Mouse (Mus musculus): ENCODE measurements around the gene Slc24a5. TPM values are rescaled to one million over a fixed set of nuclear protein-coding genes. Genes with fewer than 3 reads are reported as not detected.
A peak's percentile ranks its signal among the peaks of the same experiment; 100 is the strongest.
"Not testable (repeated sequence)": the region's sequence is repeated elsewhere in the genome, so short reads cannot be mapped to it uniquely, and the experiment has no call there.

Slc24a5 gene
- polyA plus RNA-seq, 1 experiment from 2014 or later: 2.2 TPM

DNA sequence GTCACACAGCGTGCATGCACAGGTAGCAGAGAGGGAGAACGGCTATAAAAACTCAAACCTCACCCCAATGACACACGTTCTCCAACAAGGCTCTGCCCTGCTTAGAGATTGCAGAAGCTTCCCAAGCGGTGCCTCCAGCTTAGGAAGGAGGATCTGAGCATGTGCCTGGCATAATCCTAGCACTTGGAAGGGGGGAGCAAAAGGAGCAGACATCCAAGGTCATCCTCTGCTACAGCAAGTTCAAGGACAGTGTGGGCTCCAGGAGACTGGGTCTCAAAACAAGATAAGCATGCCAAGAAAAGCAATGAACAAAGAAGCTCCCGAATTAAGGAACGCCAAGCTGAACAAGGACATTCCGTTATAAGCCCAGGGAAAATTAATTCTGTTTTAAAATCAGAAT, 6.5 kb upstream of the Slc24a5 start:
- Histone ChIP-seq H3K4me2 (no peak overlapping the region), H3K27ac (replicated peaks) (no peak overlapping the region), H3K27me3 (replicated peaks) (no peaks in the 10 kb centered on the region), H3K4me1 (0 out of 2 replicates have a peak, but pooled peaks cover 5% of the 10 kb centered on the region), H3K9me3 (no peaks in the 10 kb centered on the region), H3K4me3 (no peak overlapping the region), H3K36me3 (no peaks in the 10 kb centered on the region), H3K9ac (no peak overlapping the region)
- WGBS: 71% methylated on average over 7 of the region's 7 CpGs
- ATAC-seq (ENCODE audit: extremely low read depth, insufficient number of reproducible peaks, low FRiP score, low TSS enrichment): no peak

DNA sequence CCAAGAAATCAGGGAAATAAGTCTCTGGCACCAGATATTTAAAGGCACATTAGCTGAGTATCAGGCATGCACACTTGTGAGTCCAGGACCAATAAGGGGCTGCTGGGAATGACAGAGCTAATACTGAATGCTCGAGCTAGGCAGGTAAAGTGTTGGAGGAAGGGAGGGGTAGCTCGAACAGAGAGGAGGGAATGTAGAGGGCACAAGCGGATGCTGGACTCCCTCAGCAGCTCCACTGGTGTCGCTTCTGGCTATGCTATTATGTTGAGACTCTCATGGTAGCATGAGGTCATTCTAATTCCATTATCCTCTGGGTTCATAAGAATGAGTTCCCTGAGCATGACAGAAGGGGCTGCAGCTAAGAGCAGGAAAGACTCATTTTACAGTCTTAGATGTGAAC, 5.0 kb upstream of the Slc24a5 start:
- H3K9me3 ChIP-seq: no peaks in the 10 kb centered on the region
- ATAC-seq (ENCODE audit: extremely low read depth, insufficient number of reproducible peaks, low FRiP score, low TSS enrichment): no peak
- no peak overlapping the region for H3K4me3 ChIP-seq
- no peaks in the 10 kb centered on the region for H3K27me3 ChIP-seq (replicated peaks)
- H3K9ac ChIP-seq: no peak overlapping the region
- H3K4me1 ChIP-seq: peaks cover 7% of the 10 kb centered on the region
- no peak overlapping the region for H3K4me2 ChIP-seq
- WGBS: 47% methylated on average over 4 of the region's 4 CpGs
- H3K27ac ChIP-seq (replicated peaks): no peak overlapping the region
- H3K36me3 ChIP-seq: no peaks in the 10 kb centered on the region

DNA sequence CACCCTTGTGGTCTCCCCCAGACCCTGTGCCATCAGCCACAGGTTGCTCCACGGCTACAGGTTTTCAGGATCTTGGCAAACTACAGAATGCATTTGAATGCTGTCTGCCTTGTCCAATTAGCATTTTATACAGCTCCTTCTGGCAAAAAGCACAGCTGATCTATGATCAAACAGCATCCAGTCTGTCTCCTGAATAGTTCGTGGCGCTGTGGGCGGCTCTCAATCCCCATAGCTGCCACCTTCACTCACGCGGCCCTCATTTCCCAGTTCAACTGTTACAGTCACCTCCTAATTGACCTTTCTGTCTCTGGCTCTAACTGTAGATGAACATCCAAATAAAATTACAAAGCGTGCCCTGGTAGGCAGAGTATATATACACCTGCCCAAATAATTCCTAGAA, 551 bp upstream of the Slc24a5 start:
- Histone ChIP-seq H3K4me3 (no peak overlapping the region), H3K36me3 (no peaks in the 10 kb centered on the region), H3K9me3 (no peaks in the 10 kb centered on the region), H3K4me2 (no peak overlapping the region), H3K4me1 (peaks cover 12% of the 10 kb centered on the region), H3K27ac (replicated peaks) (no peak overlapping the region), H3K9ac (no peak overlapping the region), H3K27me3 (replicated peaks) (no peaks in the 10 kb centered on the region)
- 83% methylated on average over 7 of the region's 7 CpGs for WGBS
- no peak for ATAC-seq (ENCODE audit: extremely low read depth, insufficient number of reproducible peaks, low FRiP score, low TSS enrichment)

DNA sequence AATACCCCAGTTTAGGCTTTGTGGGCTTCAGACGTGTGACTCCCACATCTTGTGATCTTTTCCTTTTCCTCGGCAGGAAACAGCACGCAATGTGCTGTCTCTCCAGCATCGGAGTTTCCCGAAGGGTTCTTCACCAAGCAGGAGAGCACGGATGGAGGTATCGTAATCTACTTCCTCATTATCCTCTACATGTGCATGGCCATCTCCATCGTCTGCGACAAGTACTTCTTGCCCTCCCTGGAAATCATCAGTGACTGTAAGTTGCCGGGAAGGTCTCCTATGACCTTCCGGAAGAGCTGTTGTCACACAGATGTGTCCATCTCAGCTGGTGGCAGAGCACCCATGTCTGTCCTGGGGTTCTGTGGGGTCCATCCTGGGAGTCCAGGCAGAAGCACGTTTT, 772 bp downstream of the Slc24a5 start:
- Histone ChIP-seq H3K27ac (replicated peaks) (no peak overlapping the region), H3K36me3 (no peaks in the 10 kb centered on the region), H3K27me3 (replicated peaks) (no peaks in the 10 kb centered on the region), H3K9me3 (no peaks in the 10 kb centered on the region), H3K4me3 (no peak overlapping the region), H3K4me2 (no peak overlapping the region), H3K4me1 (peaks cover 18% of the 10 kb centered on the region), H3K9ac (no peak overlapping the region)
- no peak for ATAC-seq (ENCODE audit: extremely low read depth, insufficient number of reproducible peaks, low FRiP score, low TSS enrichment)
- WGBS: 78% methylated on average over 12 of the region's 12 CpGs

DNA sequence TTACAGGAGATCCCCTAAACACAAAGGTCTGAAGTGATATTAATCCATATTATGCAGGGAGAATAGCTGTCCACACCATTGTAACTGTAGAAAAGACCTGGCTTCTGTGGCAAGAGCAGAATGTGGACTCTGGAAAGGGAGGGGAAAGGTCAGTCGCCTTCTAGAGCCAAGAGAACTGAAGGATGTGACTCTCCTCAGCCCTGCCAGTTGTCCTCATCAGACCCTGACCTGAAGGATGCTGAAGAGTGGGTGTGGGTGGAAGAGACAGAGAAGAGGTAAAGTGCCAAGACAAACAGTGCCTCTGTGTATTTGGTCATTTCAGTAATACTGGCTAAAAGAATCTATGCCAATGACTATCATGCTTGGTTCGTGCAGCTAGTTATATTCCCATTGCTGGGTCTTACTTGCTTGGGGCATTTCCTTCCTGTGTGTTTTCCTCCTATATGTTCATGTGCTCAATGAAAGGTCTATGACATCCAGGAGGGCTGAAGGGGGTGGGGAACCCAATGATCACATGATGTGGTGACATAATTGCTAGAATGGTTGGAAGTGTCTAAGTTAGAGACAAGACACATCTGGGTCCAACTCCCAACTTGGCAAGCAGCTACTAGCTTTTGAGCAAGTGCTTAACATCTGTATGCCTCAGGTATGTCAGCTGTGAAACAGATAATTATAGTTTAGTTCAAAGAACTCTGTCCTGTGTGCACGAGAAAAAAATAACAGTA, 5.3 kb downstream of the Slc24a5 start:
- H3K9me3 ChIP-seq: no peaks in the 10 kb centered on the region
- H3K36me3 ChIP-seq: no peaks in the 10 kb centered on the region
- no peak overlapping the region for H3K4me3 ChIP-seq
- 71% methylated on average over 3 of the region's 3 CpGs for WGBS
- 0 out of 2 replicates have a peak overlapping the region, but pooled peaks have one; percentile 32 for H3K27ac ChIP-seq (replicated peaks)
- no peaks in the 10 kb centered on the region for H3K27me3 ChIP-seq (replicated peaks)
- H3K4me1 ChIP-seq: peaks cover 13% of the 10 kb centered on the region
- H3K4me2 ChIP-seq: no peak overlapping the region
- H3K9ac ChIP-seq: no peak overlapping the region
- ATAC-seq (ENCODE audit: extremely low read depth, insufficient number of reproducible peaks, low FRiP score, low TSS enrichment): no peak

DNA sequence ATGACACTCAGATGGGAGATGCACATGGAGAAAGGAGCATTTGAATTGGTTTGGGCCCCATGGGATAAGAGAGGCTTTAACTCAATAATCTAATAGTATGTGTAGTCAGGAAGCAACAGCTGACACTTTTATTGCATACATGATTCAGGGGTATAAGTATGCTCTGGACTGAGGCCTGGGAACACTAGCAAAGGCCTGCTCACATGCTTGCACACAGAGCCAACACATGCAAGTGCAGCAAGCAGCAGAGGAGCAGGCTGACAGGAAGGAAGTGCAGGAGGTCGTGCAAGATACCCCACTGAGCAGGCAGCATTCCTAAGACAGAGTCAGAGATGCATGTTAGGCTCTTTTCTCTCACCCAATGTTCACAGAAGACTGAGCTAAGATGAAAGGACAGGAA, 16.0 kb downstream of the Slc24a5 start:
- Histone ChIP-seq H3K4me2 (no peak overlapping the region), H3K9me3 (no peaks in the 10 kb centered on the region), H3K36me3 (peaks cover 64% of the 10 kb centered on the region), H3K4me1 (no peaks in the 10 kb centered on the region), H3K27me3 (replicated peaks) (no peaks in the 10 kb centered on the region), H3K27ac (replicated peaks) (no peak overlapping the region), H3K4me3 (no peak overlapping the region), H3K9ac (no peak overlapping the region)
- no peak for ATAC-seq (ENCODE audit: extremely low read depth, insufficient number of reproducible peaks, low FRiP score, low TSS enrichment)
- WGBS: 37% methylated on average over 1 of the region's 1 CpGs

DNA sequence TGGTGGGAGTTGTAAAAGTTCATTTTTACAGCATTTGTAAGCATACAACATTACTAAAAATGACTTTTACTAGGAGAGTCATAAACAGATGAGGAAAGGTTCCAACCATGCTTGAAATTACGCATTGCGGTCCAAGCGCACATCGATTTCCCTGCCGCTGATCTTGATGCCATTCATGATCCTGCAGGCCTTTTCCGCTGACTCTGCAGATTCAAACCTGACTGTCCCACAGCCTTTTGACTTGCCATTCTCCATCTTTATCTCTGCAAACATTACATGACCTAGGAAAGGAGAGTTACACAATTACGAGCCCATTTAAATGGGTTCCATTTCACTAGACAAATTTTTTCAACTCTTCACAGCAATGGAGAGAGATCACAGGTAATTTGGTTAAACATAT, 20.8 kb downstream of the Slc24a5 start:
- 95% methylated on average over 7 of the region's 7 CpGs for WGBS
- Histone ChIP-seq H3K4me1 (no peaks in the 10 kb centered on the region), H3K27me3 (replicated peaks) (no peaks in the 10 kb centered on the region), H3K9ac (no peak overlapping the region), H3K27ac (replicated peaks) (no peak overlapping the region), H3K4me3 (no peak overlapping the region), H3K4me2 (no peak overlapping the region), H3K36me3 (peaks cover 75% of the 10 kb centered on the region), H3K9me3 (no peaks in the 10 kb centered on the region)
- no peak for ATAC-seq (ENCODE audit: extremely low read depth, insufficient number of reproducible peaks, low FRiP score, low TSS enrichment)

DNA sequence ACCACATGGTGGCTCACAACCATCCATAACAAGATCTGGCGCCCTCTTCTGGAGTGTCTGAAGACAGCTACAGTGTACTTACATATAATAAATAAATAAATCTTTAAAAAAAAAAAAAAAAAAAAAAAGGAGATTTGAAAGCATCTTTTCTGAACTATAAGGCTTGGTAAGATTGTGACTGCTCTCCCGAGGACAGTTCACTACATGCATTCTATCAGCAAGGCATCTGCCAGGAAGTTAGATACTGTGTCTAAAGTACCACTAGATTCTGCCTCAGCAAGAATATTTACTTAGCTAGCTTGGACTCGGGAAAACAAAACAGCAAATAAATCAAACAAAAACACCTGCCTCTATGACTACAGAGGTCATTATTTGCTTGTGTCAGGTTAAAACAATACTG, 24.2 kb downstream of the Slc24a5 start:
- WGBS: 75% methylated on average over 3 of the region's 3 CpGs
- H3K4me2 ChIP-seq; H3K9me3 ChIP-seq; H3K9ac ChIP-seq; H3K27ac ChIP-seq (replicated peaks); H3K4me1 ChIP-seq; H3K27me3 ChIP-seq (replicated peaks); ATAC-seq (ENCODE audit: extremely low read depth, insufficient number of reproducible peaks, low FRiP score, low TSS enrichment); H3K4me3 ChIP-seq: not testable (repeated sequence)
- peaks cover 73% of the 10 kb centered on the region for H3K36me3 ChIP-seq

DNA sequence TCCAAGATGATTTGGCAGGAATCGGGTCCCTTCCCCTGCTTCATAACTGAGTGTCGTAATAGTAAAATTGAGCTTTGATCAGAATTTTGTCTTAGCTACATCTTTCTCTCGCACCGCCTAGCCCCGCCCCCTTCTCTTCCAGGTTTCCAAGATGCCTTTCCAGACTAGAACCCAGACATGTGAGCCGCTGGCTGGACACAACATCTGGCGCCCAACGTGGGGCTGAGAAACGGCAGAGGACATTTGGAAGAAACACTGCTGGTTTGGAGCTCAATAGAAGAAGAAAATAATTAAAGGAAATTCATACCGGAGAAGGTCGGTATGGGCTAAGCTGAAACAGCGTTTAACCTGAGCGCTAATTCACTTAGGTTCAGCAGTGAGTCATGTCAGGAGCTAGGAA, 36.6 kb downstream of the Slc24a5 start:
- H3K9me3 ChIP-seq; H3K27ac ChIP-seq (replicated peaks); H3K4me2 ChIP-seq; H3K4me1 ChIP-seq; H3K9ac ChIP-seq; H3K27me3 ChIP-seq (replicated peaks); H3K4me3 ChIP-seq; ATAC-seq (ENCODE audit: extremely low read depth, insufficient number of reproducible peaks, low FRiP score, low TSS enrichment): not testable (repeated sequence)
- H3K36me3 ChIP-seq: peaks cover 78% of the 10 kb centered on the region
- 97% methylated on average over 13 of the region's 13 CpGs for WGBS

DNA sequence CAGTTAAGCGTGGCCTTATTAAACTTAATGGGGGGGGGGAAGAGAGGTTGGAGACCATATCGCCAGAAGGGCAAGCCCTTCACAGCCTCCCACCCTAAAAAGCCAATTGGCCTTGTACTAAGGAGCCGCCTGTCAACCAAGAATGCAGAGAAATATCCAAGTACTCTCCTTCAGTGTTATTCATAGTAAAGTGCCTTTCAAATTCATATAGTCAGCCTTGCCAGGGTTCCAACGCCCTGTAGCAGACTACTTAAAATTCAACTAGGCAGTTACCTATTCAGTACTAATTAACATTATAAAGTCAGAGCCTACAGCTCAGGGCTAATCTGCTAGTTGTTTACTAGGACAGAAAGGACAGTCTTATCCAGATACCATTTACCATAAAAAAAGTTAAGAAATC, 38.6 kb downstream of the Slc24a5 start:
- 93% methylated on average over 4 of the region's 4 CpGs for WGBS
- H3K9ac ChIP-seq; ATAC-seq (ENCODE audit: extremely low read depth, insufficient number of reproducible peaks, low FRiP score, low TSS enrichment); H3K4me1 ChIP-seq; H3K4me2 ChIP-seq; H3K4me3 ChIP-seq; H3K27ac ChIP-seq (replicated peaks); H3K27me3 ChIP-seq (replicated peaks); H3K9me3 ChIP-seq: not testable (repeated sequence)
- H3K36me3 ChIP-seq: peaks cover 73% of the 10 kb centered on the region

DNA sequence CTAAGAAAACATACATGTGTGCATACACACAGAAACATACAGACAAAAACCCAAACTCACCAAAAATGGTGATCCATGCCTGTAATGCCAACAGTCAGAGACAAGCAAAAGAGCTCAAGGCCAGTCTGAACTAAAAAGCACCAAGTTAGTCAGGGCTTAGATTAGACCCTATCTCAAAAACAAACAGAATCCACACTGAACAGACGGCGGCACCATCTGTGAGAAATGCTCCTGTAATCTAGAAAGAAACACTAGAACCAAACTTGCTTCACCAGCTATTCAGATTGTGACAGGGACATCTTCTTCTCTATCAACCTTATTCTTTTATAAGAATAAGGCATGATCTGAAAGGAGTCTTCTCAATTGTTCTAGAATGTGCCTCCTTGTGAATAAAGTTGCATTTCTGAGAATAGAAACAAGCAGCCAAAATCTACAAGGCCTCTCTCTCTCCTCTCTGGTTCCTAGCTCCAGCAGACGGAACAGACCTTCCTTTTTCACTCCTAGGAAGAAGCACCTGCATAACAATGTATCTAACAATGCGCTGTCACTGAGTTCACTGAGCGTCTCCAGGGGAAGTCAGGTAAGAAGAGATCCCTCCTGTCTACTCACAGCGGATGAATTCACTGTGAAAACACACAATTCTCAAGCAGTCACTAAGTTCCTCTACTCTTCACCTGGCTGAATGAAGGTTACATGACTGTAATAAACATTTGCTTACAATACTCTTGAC, 51.6 kb downstream of the Slc24a5 start:
- H3K4me3 ChIP-seq: no peak overlapping the region
- peaks cover 18% of the 10 kb centered on the region for H3K36me3 ChIP-seq
- no peak for ATAC-seq (ENCODE audit: extremely low read depth, insufficient number of reproducible peaks, low FRiP score, low TSS enrichment)
- no peak overlapping the region for H3K4me2 ChIP-seq
- peaks cover 38% of the 10 kb centered on the region for H3K4me1 ChIP-seq
- WGBS: 54% methylated on average over 6 of the region's 6 CpGs
- no peaks in the 10 kb centered on the region for H3K9me3 ChIP-seq
- H3K27me3 ChIP-seq (replicated peaks): no peaks in the 10 kb centered on the region
- no peak overlapping the region for H3K9ac ChIP-seq
- peak overlapping the region; percentile 15; the same call in 1 of the 2 replicates for H3K27ac ChIP-seq (replicated peaks)

DNA sequence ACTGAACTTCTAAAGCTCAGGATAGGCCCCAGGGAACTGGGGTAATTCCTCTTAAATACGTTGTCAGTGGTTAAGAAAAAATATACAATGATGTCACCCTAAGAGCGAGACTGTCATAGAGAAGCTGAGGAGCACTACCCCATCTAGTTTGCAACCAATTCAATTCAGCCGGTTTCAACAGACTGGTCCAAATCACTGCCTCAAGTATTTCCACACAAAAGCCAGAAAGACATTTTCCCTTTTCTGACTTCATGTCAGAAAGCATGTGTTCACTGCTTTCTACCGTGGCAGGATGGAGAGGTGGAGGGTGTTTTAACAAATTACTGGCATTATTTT, 54.3 kb downstream of the Slc24a5 start:
- Histone ChIP-seq H3K9ac (peak overlapping the region; percentile 99), H3K27me3 (replicated peaks) (no peaks in the 10 kb centered on the region), H3K27ac (replicated peaks) (peak overlapping the region; percentile 87), H3K36me3 (no peaks in the 10 kb centered on the region), H3K4me3 (peak overlapping the region; percentile 86), H3K9me3 (no peaks in the 10 kb centered on the region), H3K4me1 (peaks cover 38% of the 10 kb centered on the region), H3K4me2 (peak overlapping the region; percentile 79)
- ATAC-seq (ENCODE audit: extremely low read depth, insufficient number of reproducible peaks, low FRiP score, low TSS enrichment): no peak
- 11% methylated on average over 4 of the region's 4 CpGs for WGBS

All from heart, embryonic 13.5 days (tissue).